Mouse (Mus musculus): ENCODE results near the gene Tenm4. TPM values are rescaled to one million over a fixed set of nuclear protein-coding genes. Genes with fewer than 3 reads are reported as not detected.

Tenm4 gene
- total and polyA plus RNA-seq, 2 experiments from 2014 or later, result 1.4 to 5.9 TPM

DNA sequence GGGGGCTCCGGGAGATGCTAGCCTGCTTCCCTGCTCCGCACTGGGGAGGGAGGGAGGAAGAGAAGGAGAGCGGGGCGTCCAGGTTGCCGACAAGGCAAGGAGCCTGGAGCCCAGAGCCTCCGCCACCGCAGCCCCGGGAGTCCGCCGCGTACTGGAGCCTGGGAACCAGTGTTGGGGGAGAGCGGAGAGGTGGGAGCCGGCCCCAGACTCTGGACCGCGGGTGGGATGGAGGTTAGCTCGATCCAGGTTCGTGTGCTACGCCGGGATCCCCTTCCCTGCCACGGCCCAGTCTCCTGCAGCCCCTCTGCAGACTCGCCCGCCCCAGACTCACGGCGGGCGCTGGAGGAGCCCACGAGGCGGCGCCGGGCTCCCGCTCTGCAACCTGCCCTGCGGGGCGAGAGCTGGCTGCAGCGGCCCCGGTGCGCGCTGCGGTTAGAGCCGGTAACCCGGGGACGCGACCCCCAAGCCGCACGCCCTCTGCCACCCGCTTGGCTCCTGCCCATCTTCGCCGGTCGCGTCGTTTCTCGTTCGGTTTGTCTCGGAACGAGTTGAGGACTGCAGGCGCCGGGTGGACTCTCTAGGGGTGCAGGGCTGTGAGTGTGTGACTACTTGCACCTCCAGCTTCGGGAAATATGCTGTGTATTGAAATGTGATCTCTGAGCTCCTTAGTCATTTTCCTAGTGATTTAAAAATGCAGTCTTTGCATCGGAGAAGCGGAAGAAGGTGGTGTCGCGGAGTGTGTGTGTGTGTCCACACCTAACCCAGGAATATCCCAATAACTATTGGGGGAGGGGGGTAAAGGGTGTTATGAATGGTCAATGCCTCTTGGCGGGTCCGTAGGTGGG is 39.7 kb downstream of the Tenm4 start:
- DNase-seq (ENCODE audit: low spot score) (peak; percentile 23), ATAC-seq (ENCODE audit: insufficient read depth, low read depth) (peak; percentile 61)
- no peak for TF ChIP-seq EP300 (IDR thresholded peaks at IDR 0.05; ENCODE audit: low read depth)
- TF ChIP-seq CTCF (IDR thresholded peaks at IDR 0.05; ENCODE audit: low read depth), result peak; percentile 41
- 0% methylated on average over 43 of the region's 62 CpGs for WGBS
- Histone ChIP-seq H3K36me3 (replicated peaks; ENCODE audit: control insufficient read depth, insufficient read depth, low read length) (no peaks in the 10 kb centered on the region), H3K4me1 (ENCODE audit: control insufficient read depth, insufficient read depth) (peaks cover 19% of the 10 kb centered on the region), H3K27ac (ENCODE audit: low read depth) (no peak overlapping the region), H3K9ac (replicated peaks; ENCODE audit: low read depth, low read length) (peak overlapping the region; percentile 49), H3K4me2 (ENCODE audit: low read depth, low read length) (peak overlapping the region; percentile 85), H3K9me3 (replicated peaks; ENCODE audit: control insufficient read depth, low read length) (no peaks in the 10 kb centered on the region), H3K27me3 (ENCODE audit: control insufficient read depth, insufficient read depth, low read length) (peaks cover 55% of the 10 kb centered on the region), H3K4me3 (ENCODE audit: low read depth, low read length) (peak overlapping the region; percentile 52)

DNA sequence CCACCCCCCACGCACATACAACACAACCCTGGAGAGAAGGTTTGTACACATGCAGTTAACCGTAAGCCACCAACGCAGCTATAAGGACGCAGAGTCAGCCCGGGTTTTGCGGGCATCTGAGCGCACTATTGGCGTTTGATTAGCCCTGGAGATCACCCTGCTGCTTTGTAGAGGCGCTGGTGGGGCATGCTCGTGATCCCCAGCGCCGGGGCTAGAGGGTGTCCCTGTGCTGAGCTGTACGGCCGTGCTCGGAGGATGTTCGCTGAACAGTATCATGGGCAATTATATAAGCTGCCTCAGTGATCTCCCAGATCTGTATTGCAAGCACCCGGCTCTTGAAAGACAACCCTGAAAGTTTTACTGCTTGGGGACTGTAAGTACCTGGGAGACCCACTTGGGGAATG is 40.6 kb downstream of the Tenm4 start:
- Histone ChIP-seq H3K27ac (ENCODE audit: low read depth) (no peak overlapping the region), H3K36me3 (replicated peaks; ENCODE audit: control insufficient read depth, insufficient read depth, low read length) (no peaks in the 10 kb centered on the region), H3K9ac (replicated peaks; ENCODE audit: low read depth, low read length) (no peak overlapping the region), H3K4me2 (ENCODE audit: low read depth, low read length) (peak overlapping the region; percentile 85), H3K27me3 (ENCODE audit: control insufficient read depth, insufficient read depth, low read length) (peaks cover 55% of the 10 kb centered on the region), H3K4me3 (ENCODE audit: low read depth, low read length) (peak overlapping the region; percentile 52), H3K9me3 (replicated peaks; ENCODE audit: control insufficient read depth, low read length) (no peaks in the 10 kb centered on the region), H3K4me1 (ENCODE audit: control insufficient read depth, insufficient read depth) (peaks cover 19% of the 10 kb centered on the region)
- WGBS, result 2% methylated on average over 17 of the region's 17 CpGs
- DNase-seq (ENCODE audit: low spot score) (no peak), ATAC-seq (ENCODE audit: insufficient read depth, low read depth) (no peak)
- no peak for TF ChIP-seq EP300 (IDR thresholded peaks at IDR 0.05; ENCODE audit: low read depth)
- no peak for TF ChIP-seq CTCF (IDR thresholded peaks at IDR 0.05; ENCODE audit: low read depth)

DNA sequence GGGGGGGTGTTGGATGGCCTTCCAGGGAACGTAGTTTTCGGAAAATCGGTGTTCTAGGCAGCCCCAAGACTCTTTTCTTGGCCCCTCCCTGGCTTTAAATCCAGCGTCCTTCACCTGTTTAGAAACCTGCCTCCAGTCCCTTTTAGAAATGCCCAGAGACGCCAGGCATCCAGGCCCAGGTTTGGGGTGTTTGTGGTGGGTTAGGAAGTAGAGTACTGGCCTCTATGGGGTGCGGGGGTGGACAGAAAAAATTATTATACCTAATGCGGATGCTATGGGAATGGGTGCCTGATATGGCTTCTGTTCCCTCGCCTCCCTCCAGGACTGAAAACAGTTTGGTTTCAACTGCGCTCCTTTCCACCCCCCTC is 41.2 kb downstream of the Tenm4 start:
- TF ChIP-seq EP300 (IDR thresholded peaks at IDR 0.05; ENCODE audit: low read depth) (no peak), CTCF (IDR thresholded peaks at IDR 0.05; ENCODE audit: low read depth) (no peak)
- H3K4me3 ChIP-seq (ENCODE audit: low read depth, low read length), result peak overlapping the region; percentile 52
- peak overlapping the region; percentile 85 for H3K4me2 ChIP-seq (ENCODE audit: low read depth, low read length)
- H3K4me1 ChIP-seq (ENCODE audit: control insufficient read depth, insufficient read depth), result peaks cover 19% of the 10 kb centered on the region
- WGBS, result 4% methylated on average over 9 of the region's 9 CpGs
- ATAC-seq (ENCODE audit: insufficient read depth, low read depth) (no peak), DNase-seq (ENCODE audit: low spot score) (no peak)
- peak overlapping the region; percentile 40; the same call in 1 of the 2 replicates for H3K9ac ChIP-seq (replicated peaks; ENCODE audit: low read depth, low read length)
- H3K27me3 ChIP-seq (ENCODE audit: control insufficient read depth, insufficient read depth, low read length), result peaks cover 55% of the 10 kb centered on the region
- no peaks in the 10 kb centered on the region for H3K9me3 ChIP-seq (replicated peaks; ENCODE audit: control insufficient read depth, low read length)
- no peaks in the 10 kb centered on the region for H3K36me3 ChIP-seq (replicated peaks; ENCODE audit: control insufficient read depth, insufficient read depth, low read length)
- no peak overlapping the region for H3K27ac ChIP-seq (ENCODE audit: low read depth)

DNA sequence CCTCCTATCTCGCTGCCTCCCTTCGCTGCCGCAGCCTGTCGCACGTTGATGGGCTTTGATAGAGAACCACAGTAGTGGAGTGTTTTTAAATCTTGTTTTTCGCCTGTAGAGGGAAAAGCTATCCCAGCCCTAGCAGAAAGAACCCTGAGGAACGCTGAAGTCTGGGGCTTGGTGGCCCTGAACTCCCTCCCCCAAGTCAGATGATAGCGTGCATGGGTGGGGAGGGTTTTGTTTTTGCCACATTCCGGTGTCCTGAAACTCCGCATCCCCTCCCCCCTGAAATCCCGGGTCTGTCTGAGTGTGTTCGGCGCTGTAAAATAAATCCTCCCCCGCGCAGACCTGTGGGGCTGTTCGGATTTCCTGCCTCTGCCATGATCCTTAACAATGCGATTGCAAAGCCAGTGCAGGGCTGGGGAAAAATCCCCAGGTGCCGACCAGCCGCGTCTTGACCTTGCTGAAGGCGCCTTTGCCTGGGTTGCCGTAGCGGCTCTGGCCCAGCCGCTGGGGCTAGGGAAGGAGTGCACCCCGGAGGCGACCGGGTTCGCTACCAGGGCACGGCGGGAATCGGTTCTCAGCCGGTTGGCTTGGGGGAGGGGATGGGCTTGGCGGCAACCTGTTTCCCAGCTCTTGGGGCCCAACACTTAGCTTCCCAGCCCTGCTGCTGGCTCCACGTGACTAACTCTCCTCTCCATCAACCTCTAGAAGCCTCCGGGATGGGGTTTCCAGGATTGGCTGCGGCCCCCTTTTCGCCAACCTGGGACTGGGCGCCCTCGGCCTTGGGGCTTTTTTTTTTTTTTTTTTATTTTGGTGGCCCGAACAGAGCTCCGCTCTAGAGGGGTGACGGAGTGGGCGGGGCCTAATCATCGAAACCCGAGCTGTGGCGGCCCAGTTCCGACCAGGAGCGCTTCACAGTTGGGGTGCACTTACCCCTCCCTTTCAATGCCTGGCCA is 41.8 kb downstream of the Tenm4 start:
- no peak overlapping the region for H3K27ac ChIP-seq (ENCODE audit: low read depth)

DNA sequence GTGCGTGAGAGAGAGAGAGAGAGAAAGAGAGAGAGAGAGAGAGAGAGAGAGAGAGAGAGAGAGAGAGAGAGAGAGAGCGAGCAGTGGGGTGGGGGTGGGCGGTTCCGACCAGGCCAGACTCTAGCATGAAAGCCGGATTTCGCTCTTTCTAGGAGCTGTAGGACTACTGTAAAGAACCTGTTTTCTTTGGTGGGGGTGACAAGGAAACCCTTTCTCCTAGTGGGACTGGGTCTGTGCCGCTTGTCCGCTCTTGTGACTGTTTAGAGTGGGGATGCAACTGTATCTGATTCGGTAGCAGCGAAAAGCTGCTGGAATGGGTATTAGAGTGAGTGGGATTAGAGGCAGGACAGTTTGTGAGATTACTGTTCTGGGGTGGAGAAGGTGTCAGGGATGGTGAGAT is 42.7 kb downstream of the Tenm4 start:
- Histone ChIP-seq H3K4me2 (ENCODE audit: low read depth, low read length) (peak overlapping the region; percentile 85), H3K27me3 (ENCODE audit: control insufficient read depth, insufficient read depth, low read length) (peaks cover 49% of the 10 kb centered on the region), H3K27ac (ENCODE audit: low read depth) (no peak overlapping the region), H3K36me3 (replicated peaks; ENCODE audit: control insufficient read depth, insufficient read depth, low read length) (no peaks in the 10 kb centered on the region), H3K9ac (replicated peaks; ENCODE audit: low read depth, low read length) (no peak overlapping the region), H3K4me3 (ENCODE audit: low read depth, low read length) (peak overlapping the region; percentile 52), H3K4me1 (ENCODE audit: control insufficient read depth, insufficient read depth) (peaks cover 19% of the 10 kb centered on the region), H3K9me3 (replicated peaks; ENCODE audit: control insufficient read depth, low read length) (no peaks in the 10 kb centered on the region)
- no peak for DNase-seq (ENCODE audit: low spot score)
- no peak for ATAC-seq (ENCODE audit: insufficient read depth, low read depth)
- TF ChIP-seq EP300 (IDR thresholded peaks at IDR 0.05; ENCODE audit: low read depth), result no peak
- TF ChIP-seq CTCF (IDR thresholded peaks at IDR 0.05; ENCODE audit: low read depth), result no peak
- WGBS, result 34% methylated on average over 9 of the region's 10 CpGs

More for the DNA sequence above, 41.8 kb downstream of the Tenm4 start:
- TF ChIP-seq EP300 (IDR thresholded peaks at IDR 0.05; ENCODE audit: low read depth) (no peak), CTCF (IDR thresholded peaks at IDR 0.05; ENCODE audit: low read depth) (no peak)
- peak; percentile 32; the same call in 1 of the 2 replicates for ATAC-seq (ENCODE audit: insufficient read depth, low read depth)
- peak overlapping the region; percentile 52 for H3K4me3 ChIP-seq (ENCODE audit: low read depth, low read length)
- WGBS, result under 1% methylated on average over 47 of the region's 48 CpGs
- no peak for DNase-seq (ENCODE audit: low spot score)
- peak overlapping the region; percentile 85 for H3K4me2 ChIP-seq (ENCODE audit: low read depth, low read length)
- peaks cover 19% of the 10 kb centered on the region for H3K4me1 ChIP-seq (ENCODE audit: control insufficient read depth, insufficient read depth)
- no peaks in the 10 kb centered on the region for H3K9me3 ChIP-seq (replicated peaks; ENCODE audit: control insufficient read depth, low read length)
- H3K36me3 ChIP-seq (replicated peaks; ENCODE audit: control insufficient read depth, insufficient read depth, low read length), result no peaks in the 10 kb centered on the region
- H3K27me3 ChIP-seq (ENCODE audit: control insufficient read depth, insufficient read depth, low read length), result peaks cover 55% of the 10 kb centered on the region
- peak overlapping the region; percentile 40 for H3K9ac ChIP-seq (replicated peaks; ENCODE audit: low read depth, low read length)

Measured in heart, postnatal 0 days (tissue).